Mouse (Mus musculus): Measurements from ENCODE around the gene Cul3. TPM values are rescaled to one million over a fixed set of nuclear protein-coding genes. Genes with fewer than 3 reads are reported as not detected.

Cul3 gene
- polyA plus RNA-seq, 1 experiment from 2014 or later, result 53.0 TPM

DNA sequence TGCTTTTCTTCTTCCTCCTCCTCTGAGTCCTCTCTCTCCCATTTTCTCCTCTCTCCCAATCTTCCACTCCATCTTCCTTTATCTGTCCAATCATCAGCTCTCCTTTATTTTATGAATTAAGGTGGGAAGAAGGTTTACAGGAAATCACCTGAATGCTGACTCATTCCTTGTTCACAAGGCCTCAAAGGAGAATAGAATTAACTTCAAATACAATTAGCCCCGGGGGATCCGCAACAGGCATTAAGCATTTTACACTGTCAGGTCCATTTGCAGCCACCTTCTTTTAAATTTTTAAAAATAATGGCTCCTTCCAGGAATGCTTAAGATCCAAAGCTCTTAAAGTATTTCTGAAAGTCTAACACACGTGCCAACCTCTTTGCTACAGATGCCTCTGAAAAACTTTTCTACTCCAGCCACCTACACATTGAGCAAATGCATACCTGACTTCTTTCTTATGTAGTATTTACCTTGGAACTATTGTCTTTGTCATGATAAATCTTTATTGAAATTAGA is 24.7 kb downstream of the Cul3 start:
- no peak for DNase-seq (ENCODE audit: low spot score)

DNA sequence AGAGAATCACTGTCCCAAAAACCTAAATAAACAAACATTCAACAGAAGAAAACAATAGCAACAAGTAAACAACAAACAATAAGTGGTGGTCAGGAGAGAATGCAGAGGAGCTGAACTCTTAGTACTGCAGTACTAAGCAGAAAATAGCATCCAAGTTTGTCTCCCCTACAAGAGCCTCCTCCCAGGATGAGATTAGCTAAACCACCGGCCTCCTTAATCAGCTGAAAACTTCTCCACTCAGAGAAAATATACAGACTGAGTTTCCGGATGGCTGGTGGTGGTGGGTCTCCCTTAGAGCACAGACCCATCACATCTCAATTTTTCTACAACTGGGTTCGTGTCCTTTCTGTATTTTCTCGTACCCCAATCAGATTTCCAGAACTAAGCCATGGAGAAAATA is 47.0 kb downstream of the Cul3 start:
- no peak for DNase-seq (ENCODE audit: low spot score)

DNA sequence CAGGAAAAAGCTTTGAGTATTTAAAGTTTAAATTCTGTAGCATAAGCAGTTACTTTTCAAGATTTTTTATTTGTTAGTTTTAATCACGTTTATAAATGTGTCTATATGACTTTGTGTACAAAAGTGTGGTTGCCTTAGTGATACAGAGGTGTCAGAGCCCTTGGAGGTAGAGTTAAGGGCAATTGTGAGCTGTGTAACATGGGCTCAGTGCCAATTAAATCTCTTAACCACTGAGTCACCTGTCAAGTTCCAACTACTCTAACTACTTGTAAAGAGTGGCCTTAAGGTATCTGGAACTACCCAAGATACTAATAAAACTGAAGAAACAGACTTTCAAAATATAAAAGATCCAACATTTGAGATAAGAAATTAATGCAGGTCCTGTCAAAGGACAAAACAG is 61.5 kb downstream of the Cul3 start:
- no peak for DNase-seq (ENCODE audit: low spot score)

DNA sequence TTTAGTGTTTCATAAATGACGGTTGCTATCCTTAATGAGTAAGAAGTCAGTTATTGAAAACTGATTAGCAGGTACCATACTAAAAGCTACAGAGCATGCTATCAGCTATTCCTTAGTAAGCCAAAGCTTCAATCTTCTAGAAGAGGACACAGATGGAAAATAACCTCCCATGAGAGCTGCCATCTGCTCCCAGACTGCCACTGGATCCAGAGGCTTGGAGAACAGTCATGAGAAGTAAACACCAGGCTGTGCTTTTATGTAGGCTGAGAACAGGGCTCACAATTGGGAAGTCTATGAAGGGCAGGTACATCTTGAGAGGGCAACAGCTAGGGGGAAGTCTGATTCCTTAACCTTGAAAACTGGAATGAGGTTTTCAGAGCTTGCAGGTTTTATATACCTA is 79.8 kb downstream of the Cul3 start:
- no peak for DNase-seq (ENCODE audit: low spot score)

DNA sequence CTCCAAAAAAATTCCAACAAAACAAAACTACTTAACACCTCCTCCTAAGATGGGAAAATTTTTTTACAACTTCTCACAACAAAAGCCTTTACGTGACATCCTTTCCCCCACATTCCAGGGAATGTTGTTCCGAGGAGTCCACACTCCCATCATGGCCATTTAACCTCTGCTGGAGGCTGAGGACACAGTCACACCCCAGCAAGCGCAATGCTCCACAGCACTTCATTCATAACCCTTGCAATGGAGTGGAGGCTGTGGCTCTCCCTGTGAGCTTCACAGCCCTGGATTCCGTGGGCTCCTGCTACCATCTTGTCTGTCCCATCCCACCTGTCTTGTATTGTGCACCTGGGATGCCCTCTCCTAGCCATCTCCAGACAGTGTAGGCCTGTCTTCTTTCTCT is 81.6 kb downstream of the Cul3 start:
- DNase-seq (ENCODE audit: low spot score), result no peak

DNA sequence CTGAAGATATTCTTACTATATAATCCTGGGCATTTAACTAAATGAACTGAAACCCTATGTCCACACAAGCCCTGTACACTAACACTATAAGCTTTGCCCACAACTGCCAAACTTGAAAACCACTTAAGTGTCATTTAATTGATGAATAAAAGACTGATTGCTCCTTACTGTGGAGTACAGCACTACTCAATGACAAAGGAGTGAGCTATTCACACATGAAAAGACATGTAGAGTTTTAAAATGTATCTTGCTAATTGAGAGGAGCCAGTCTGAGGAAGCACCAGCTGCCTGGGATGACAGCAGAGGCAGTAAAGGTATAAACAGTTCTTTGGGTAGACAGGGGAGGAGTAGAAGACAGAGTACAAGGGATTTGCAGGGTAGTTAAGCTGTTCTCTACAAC is 87.0 kb downstream of the Cul3 start:
- DNase-seq (ENCODE audit: low spot score), result no peak

DNA sequence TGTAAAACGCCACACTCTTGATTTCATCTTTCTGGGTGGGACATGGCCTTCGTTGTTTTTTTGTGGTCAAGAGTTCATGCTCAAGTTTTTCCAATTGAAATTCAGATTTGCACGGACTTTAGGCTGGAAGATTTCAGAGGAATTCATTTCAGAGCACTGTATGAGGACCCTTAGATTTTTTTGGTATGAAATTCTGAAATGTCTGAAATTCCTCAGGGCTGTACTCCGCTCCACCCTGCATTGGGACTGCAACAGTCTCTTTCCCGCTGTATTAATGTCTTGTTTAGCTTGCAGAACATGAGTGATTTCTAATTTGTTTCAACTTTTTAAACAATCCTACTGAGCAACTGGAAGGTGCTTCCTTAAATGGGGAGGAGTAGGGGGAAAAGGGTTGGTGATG is 90.0 kb downstream of the Cul3 start:
- no peak for DNase-seq (ENCODE audit: low spot score)

DNA sequence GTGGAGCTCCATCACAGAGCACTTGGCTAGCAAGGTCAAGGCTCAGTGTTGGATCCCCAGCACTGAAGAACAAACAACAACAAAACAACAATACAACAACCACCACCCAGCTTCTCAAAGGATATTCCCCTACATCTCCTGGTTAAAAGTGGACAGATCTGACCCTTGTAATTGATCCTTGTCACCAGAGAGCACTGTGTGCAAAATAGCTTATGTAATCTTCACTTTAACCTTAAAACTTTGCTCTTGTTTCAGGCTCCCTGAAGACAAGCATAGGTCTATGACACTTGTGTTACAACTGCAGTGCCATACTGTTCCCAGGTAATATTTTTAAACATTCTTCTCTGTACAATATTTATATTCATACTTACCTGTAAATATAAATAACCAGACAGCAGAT is 93.1 kb downstream of the Cul3 start:
- DNase-seq (ENCODE audit: low spot score), result no peak

DNA sequence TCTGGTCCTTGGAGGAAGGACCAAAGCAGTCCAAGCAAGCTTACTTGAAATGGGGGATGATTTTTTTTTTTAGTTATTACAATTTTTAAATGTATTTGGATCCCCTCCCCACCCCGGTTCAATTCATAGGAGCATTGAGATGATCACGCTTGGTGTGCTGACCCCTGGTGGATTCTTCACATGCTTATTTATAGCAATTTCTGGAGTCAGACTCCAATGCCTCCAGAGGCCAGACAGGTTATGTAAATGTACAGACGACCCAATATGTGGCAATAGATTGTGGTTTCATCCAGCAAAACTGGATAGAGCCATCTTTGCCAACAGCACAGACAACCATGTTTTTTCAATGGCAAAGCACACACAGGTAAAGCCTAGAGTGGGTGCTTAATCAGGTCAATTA is 96.2 kb downstream of the Cul3 start:
- DNase-seq (ENCODE audit: low spot score), result no peak

DNA sequence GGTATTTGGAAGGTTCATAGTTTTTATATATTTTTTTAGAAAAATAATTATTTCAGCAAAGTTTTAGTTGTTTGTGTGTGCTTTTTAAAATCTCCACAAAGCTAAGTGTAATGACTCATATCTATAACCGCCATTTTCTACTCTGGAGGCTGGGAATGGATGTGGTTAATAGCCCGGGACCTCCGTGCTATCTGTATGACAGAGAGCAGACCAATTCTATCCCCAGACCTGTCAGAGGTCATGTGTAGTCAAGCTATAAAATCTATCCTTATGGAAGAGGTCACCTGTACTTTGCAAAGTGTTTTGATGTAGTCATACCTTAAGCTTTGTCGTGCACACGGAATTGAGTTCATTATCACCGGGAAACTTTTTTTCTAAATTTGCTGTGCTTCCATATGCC is 98.7 kb downstream of the Cul3 start:
- no peak for DNase-seq (ENCODE audit: low spot score)

DNA sequence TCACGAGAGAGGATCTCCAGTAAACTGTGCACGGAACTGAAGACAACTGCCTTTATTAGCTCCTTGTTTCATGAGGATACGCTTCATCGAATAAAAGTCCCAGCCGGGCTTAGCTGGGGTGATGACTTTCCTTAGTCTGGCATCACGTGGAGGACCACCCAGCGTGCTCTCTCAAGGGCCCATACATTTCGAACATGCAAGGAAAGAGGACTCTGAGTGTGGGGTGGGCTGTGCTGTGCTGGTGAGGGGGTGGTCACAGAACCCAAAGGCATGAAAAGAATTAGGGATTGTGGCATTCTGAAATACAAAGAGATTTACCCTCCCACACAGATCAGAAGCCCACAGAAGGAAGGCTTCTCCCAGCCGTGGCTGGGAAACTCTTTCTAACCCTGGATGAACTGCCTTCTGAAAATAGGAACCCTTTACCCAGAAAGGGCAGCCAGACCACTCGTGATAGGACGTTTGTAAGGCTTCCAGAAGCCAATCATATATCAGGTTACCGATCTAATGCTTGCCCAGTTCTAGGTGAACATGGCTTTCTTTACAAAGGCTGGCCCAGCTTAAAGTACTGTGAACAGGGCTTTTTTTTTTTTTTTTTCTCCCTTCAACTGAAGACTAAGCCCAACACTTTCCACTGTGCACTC is 100.1 kb downstream of the Cul3 start:
- DNase-seq (ENCODE audit: low spot score), result no peak

DNA sequence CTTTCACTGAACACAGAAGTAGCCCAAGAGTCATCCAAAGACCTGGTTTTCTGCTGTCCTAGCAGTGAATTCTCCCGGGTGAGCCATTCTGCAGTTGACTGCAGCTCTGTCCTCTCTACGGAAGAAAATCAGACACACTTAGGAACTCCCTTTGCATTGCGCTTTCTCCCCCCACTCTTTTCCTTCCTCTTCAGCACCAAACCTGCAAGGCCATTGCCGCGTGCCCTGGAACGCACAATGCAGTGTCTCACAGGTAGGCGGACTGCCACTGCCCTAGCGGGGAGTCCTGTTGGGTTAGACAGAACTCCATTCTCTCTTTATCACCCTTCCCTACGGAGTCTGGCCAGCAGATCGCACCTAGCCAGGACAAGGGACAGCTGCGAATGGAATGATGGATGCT is 100.8 kb downstream of the Cul3 start:
- DNase-seq (ENCODE audit: low spot score), result no peak

DNA sequence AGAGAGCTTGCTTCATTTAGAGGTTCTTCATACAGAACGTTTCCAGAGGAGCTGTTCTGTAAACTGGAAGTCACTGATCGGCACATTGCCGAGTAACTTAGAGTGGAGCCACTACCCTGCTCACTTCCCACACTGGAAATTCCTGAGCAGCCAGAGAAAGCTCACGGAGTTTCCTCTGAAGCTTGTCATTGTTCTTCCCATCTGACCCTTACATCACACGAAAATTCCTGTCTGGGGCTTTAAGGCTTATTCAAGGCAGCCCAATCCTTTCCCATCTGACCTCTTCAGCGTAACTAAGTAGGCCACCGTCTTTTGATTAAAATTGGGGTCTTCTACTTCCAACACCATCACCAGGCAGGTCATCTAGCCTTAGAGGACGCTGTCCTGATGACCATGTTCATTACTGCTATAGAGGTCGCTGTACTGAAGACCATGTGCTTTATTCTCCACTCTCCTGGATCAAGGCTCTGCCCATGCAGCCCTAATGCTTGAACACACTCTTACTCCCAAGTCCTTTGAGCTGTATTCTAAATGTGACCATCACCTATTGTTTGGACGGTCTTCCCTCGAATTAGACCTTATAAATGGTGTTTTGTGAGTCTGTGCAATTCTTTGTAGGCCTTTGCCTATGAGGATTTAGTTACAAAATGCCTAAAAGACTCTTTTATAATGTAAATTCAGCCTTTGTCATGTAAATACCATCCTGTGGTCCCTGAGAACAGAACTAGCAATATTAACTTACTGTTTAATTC is 103.2 kb downstream of the Cul3 start:
- no peak for DNase-seq (ENCODE audit: low spot score)

DNA sequence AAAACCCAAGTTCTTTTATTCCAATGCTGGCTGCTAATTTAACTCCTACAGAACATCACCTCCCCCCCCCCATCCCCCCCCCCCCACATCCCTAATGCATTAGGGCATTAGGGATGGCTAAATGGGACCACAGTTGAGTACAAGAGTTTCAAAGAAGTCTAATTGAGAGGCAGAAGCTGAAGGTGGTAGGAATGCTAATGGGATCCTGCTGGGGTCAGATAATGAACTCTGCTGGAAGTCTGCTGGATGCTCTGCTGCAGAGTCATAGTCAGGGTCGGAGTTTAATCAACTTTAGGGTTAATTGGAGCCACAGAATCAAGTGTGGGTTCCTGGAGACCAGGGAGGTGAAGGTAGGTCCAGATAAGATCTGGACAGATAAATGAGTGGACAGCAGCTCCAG is 104.2 kb downstream of the Cul3 start:
- no peak for DNase-seq (ENCODE audit: low spot score)

DNA sequence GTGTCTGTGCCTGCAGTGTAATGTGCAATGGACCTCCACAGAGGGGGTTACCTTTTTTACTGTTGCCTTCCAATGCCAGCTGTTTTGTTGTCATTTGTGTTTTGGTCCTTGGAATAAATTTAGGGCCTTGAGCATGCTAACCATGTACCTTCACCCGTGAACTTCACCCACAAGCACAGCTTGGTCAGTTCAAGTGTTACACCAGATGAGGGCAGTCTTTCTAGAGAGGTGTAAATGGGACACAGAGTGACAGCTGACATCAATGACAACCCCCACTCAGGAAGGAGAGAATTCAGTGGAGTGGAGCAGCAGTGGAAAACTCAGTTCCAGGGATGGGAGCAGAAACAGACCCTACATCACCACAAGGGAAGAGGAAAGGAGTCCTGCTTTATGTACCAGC is 109.7 kb downstream of the Cul3 start:
- DNase-seq (ENCODE audit: low spot score), result peak; percentile 30

DNA sequence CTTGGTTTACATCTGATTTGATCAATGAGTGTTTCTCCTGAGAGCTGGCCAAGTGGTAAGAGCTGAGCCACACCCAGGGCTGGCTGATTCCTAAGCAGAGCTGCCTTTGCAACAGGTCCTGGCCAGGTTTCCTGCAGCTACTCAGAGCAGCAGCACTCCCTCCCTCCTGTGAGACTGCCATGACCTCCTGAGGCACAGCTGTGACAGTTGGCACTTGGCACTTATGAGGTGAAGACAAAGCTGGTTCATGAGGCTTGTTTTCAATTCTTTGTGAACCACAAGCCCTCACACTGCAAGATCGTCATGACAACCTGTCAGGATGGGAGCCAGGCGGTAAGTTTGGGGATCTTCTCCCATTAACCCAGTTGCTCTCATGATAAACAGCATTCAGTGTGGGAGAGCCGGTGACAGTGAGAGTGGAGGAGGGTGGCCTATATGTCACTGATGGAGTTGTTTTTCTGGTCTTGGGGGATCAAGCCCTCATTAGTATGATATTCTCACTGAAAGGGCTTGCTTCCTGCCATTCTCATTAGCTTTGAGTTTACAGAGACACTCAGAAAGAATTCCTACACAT is 115.4 kb downstream of the Cul3 start:
- DNase-seq (ENCODE audit: low spot score), result peak; percentile 61

DNA sequence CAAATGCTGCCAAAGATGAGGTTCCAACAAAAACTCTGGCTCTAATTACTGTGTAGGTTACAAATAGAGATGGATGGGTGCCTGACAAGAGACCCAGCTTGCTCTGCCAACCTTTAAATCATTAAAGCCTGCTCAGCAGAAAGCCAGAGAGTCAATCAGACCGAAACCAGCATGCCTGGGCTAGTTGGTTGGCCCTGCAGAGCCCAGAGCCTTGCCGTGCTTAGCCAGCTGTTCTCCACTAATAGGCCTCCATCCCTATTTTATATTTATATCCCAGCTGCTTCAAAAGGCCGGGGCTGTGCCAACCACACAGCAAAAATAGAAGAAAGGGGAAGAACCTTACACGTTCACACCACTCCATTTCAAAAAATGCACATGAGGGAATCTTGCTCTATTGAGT is 119.1 kb downstream of the Cul3 start:
- no peak for DNase-seq (ENCODE audit: low spot score)

DNA sequence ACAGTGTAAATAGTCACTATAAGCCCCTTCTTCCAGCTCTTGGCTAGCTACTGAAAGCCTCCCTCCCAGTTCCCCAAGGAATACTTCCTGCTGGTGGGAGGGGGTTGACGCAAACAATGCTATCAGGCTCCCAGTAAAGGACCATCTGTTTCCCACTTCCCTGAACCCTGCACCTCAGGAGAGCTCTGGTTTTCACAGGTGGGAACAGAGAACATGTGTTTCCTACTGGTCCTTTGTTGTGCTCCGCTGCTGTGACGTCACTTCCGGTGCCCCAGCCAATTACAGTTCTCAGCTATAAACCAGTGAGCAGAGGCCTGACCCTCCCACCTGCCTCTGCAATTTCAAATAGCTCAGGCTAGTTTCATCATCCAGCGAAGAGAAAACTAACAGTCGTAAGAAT is 122.0 kb downstream of the Cul3 start, which contains the start of gene Fam124b:
TSS of gene Fam124b (minus strand) at position 206 of the 400 bp plus-strand sequence.
- DNase-seq (ENCODE audit: low spot score), result peak; percentile 47
